Mouse (Mus musculus): ENCODE measurements around the gene Cyp3a11. TPM values are rescaled to one million over a fixed set of nuclear protein-coding genes. Genes with fewer than 3 reads are reported as not detected.

Gene Cyp3a11
- polyA plus RNA-seq, 1 experiment from 2014 or later = 33.3 TPM

Other genes starting within 250 kb of the Cyp3a11 start
- gene Cyp3a41a, start 159.8 kb downstream of the Cyp3a11 start, polyA plus RNA-seq (2015; fragmentation: Nextera tagmentation; extraction: Ambion mirVana) = 0.21 and 0.36 TPM in 2 replicates
- 0.25 and 0.36 TPM in 2 replicates for gene Cyp3a44, start 74.1 kb downstream of the Cyp3a11 start, polyA plus RNA-seq (2015; fragmentation: Nextera tagmentation; extraction: Ambion mirVana)
- 0.23 and 0.59 TPM in 2 replicates for gene Cyp3a25, start 129.7 kb upstream of the Cyp3a11 start, polyA plus RNA-seq (2015; fragmentation: Nextera tagmentation; extraction: Ambion mirVana)
- 0.13 TPM in 1 of 2 replicates, not detected in the other for gene Cyp3a59, start 199.3 kb upstream of the Cyp3a11 start, polyA plus RNA-seq (2015; fragmentation: Nextera tagmentation; extraction: Ambion mirVana)

Measured in liver, embryonic 15.5 days (tissue).